Mouse (Mus musculus) neural tube, embryonic 12.5 days (tissue): ENCODE results near the gene Bcl7c. TPM values are rescaled to one million over a fixed set of nuclear protein-coding genes. Genes with fewer than 3 reads are reported as not detected.

Experiments
- ATAC-seq: fragments of 200-750 bp; cut with Nextera tagmentation; 2 replicates; pipeline ENCODE4 v1.8.0; 2017; ENCODE audit warnings: low read depth, mild to moderate bottlenecking, moderate TSS enrichment, moderate library complexity; ENCODE audit not compliant: low FRiP score
- H3K27ac ChIP-seq: fragments of 300-500 bp; sonication (generic); 2 replicates; pipeline ENCODE4 v1.5.1; 2016
- H3K27me3 ChIP-seq: fragments of 300-500 bp; sonication (generic); replicated peaks from 2 replicates; pipeline ENCODE4 v1.6.1; 2016; ENCODE audit warnings: mild to moderate bottlenecking
- H3K36me3 ChIP-seq: fragments of 300-500 bp; sonication (generic); 2 replicates; pipeline ENCODE4 v1.6.1; 2016; ENCODE audit warnings: mild to moderate bottlenecking
- H3K4me1 ChIP-seq: fragments of 300-500 bp; sonication (generic); 2 replicates; pipeline ENCODE4 v1.6.1; 2016
- H3K4me2 ChIP-seq: fragments of 300-500 bp; sonication (generic); replicated peaks from 2 replicates; pipeline ENCODE4 v1.6.1; 2016; ENCODE audit warnings: mild to moderate bottlenecking
- H3K4me3 ChIP-seq: fragments of 300-500 bp; sonication (generic); 2 replicates; pipeline ENCODE4 v1.5.1; 2016
- H3K9ac ChIP-seq: fragments of 300-500 bp; sonication (generic); 2 replicates; pipeline ENCODE4 v1.6.1; 2016; ENCODE audit warnings: mild to moderate bottlenecking
- H3K9me3 ChIP-seq: fragments of 300-500 bp; sonication (generic); 2 replicates; pipeline ENCODE4 v1.6.1; 2016; ENCODE audit warnings: mild to moderate bottlenecking
- WGBS: fragments of 180-500 bp; shearing (Covaris S2); methylation state at CpG from one replicate; pipeline ENCODE4 v1.1.7; 2016; 5-methylcytosine and 5-hydroxymethylcytosine counted together
- polyA plus RNA-seq: library from polyadenylated mRNA; unstranded; fragments of >200 nt; fragmentation: Nextera tagmentation; extraction: Ambion mirVana; gene quantifications from 2 replicates; pipeline ENCODE4 v1.2.1, GENCODE M21; 2016

The Bcl7c gene
- polyA plus RNA-seq, 1 experiment from 2014 or later: 71.1 TPM

DNA sequence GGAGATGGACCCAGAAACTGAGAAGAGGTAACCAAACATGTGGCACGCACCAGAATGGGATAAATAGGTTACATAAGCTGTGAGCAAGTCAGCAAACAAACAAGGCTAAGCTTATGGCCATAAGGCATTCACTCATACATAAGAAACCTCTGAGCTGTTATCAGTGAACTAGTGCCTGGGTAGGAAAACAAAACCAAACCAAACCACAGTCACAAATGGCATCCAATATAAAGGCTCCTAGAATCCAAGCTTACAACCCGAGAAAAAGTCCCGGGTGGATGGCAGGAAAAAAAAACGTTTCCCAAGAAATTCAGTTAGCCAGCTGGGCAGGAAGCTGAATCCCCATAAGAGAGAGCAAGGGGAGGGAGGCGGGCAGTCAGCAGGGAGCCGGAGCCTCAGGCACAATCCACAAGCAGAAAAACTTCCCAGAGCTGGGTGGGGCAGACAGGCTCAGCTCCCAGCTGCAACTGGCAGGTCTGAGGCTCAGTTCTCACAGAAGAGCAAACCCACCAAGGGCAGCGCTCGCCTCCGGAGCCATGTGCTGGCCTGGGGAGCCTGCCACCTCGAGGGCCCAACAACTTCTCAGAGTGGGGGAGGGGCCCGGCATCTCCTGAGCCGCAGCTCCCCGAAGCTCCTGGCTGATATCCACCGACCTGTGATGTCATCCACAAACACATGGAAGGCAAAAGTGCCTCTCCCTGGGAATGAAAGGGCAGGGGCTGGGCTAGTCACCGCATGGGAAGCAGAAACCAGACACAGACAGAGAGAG lies 17.3 kb downstream of the Bcl7c start:
- Histone ChIP-seq H3K4me1 (peaks cover 7% of the 10 kb centered on the region), H3K27ac (no peak overlapping the region), H3K4me2 (peak overlapping the region; percentile 54), H3K4me3 (peak overlapping the region; percentile 19; the same call in 1 of the 2 replicates), H3K9me3 (no peaks in the 10 kb centered on the region), H3K36me3 (no peaks in the 10 kb centered on the region), H3K9ac (peak overlapping the region; percentile 42; the same call in 1 of the 2 replicates), H3K27me3 (no peaks in the 10 kb centered on the region)
- ATAC-seq: peak; percentile 56; the same call in 1 of the 2 replicates
- WGBS: 3% methylated on average over 15 of the region's 15 CpGs

DNA sequence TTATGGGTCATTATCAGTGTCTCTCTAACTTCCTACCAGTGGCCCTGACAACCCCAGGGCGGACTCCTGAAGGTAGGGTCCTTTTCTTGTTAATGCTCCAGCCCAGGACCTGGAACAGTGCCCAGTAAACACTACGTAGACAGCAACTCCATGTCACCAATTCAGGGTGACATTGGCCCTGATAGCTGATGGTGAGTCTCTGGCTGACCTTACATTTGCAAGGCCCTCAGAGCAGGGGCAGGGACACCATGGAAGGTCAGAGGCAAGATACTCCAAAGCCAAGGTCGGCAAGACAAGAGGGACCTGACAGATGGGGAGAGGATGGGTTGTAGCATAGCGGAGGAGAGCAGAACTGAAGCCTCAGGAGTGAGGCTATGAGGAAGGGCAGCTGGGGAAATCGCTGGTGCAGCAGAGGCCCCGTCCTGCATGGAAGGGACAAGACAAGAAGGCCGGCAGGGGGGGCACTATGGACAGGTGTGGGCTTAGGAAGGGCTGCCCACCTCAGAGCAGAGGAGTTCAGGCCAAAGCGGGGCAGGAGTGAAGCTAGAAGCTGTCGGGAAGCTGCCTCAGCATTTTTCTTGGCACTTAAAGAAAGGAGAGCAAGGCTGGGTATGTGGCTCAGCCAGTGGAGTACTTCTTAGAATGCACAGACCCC lies 19.0 kb downstream of the Bcl7c start:
- H3K27me3 ChIP-seq: no peaks in the 10 kb centered on the region
- no peak for ATAC-seq
- no peak overlapping the region for H3K27ac ChIP-seq
- no peak overlapping the region for H3K4me2 ChIP-seq
- no peaks in the 10 kb centered on the region for H3K36me3 ChIP-seq
- no peaks in the 10 kb centered on the region for H3K9me3 ChIP-seq
- 78% methylated on average over 9 of the region's 9 CpGs for WGBS
- H3K4me3 ChIP-seq: no peak overlapping the region
- H3K4me1 ChIP-seq: peaks cover 7% of the 10 kb centered on the region
- H3K9ac ChIP-seq: no peak overlapping the region

DNA sequence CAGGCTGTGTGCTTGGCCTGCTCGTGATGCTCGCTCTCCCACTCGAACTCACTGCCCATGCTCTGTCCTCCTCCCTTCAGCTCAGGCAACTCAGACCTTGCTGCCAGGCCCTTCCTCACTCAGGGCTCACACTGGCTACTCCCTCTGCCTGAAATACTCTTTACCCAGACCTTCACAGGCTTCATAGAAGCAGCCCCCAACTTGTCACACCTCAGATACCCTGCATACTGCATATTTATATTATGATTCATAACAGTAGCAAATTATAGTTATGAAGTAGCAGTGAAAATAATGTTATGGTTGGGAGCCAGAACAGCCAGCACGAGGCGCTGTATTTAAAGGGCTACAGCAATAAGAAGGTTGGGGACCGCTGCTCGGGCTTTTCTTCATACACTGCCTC lies 19.8 kb downstream of the Bcl7c start:
- Histone ChIP-seq H3K9ac (no peak overlapping the region), H3K27ac (no peak overlapping the region), H3K4me1 (peaks cover 7% of the 10 kb centered on the region), H3K36me3 (no peaks in the 10 kb centered on the region), H3K4me2 (no peak overlapping the region), H3K27me3 (no peaks in the 10 kb centered on the region), H3K4me3 (no peak overlapping the region), H3K9me3 (no peaks in the 10 kb centered on the region)
- no peak for ATAC-seq
- 81% methylated on average over 7 of the region's 7 CpGs for WGBS

DNA sequence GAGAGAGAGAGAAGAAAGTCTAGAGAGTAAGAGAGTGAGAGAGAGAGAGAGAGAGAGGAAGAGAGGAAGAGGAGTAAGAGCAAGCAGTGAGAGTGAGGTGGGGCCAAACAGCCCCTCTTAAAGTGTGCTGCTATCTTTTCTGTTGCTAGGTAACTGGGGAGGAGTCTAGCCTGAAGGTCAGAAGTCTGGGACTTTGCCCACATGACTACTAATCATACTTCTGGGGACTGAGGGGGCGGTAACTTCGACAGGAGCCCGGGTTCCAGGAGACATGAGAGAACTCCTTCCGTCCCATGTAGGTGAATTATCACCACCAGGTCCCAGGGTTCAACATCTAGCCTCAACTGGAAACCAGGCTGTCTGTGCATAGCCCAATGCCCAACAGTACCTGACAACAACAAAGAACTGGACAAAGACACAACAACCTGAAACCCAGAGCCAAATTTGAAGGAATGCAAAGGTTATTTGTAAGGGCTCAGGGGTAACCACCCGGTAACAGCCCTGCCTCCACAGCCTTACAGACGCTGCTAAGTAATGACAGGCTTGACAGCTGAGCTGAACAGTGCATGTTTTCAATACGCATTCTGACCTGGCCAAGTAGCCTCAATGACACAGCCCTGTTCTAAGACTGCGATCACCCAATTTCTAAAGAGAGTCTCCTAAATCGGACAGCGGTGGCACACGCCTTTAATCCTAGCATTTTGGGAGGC lies 21.8 kb downstream of the Bcl7c start:
- Histone ChIP-seq H3K36me3 (no peaks in the 10 kb centered on the region), H3K9me3 (no peaks in the 10 kb centered on the region), H3K9ac (no peak overlapping the region), H3K4me1 (peaks cover 7% of the 10 kb centered on the region), H3K27me3 (no peaks in the 10 kb centered on the region), H3K4me3 (no peak overlapping the region), H3K27ac (no peak overlapping the region), H3K4me2 (no peak overlapping the region)
- 80% methylated on average over 11 of the region's 11 CpGs for WGBS
- ATAC-seq: no peak

- Histone ChIP-seq H3K9ac (no peak overlapping the region), H3K27ac (no peak overlapping the region), H3K4me3 (no peak overlapping the region), H3K9me3 (no peaks in the 10 kb centered on the region), H3K36me3 (no peaks in the 10 kb centered on the region), H3K4me1 (no peaks in the 10 kb centered on the region), H3K27me3 (no peaks in the 10 kb centered on the region), H3K4me2 (no peak overlapping the region)
- 69% methylated on average over 14 of the region's 14 CpGs for WGBS
- ATAC-seq: no peak
Measured at GRCm38 (mm10) chr7:127685304-127686018, 23.3 kb downstream of the Bcl7c start.

DNA sequence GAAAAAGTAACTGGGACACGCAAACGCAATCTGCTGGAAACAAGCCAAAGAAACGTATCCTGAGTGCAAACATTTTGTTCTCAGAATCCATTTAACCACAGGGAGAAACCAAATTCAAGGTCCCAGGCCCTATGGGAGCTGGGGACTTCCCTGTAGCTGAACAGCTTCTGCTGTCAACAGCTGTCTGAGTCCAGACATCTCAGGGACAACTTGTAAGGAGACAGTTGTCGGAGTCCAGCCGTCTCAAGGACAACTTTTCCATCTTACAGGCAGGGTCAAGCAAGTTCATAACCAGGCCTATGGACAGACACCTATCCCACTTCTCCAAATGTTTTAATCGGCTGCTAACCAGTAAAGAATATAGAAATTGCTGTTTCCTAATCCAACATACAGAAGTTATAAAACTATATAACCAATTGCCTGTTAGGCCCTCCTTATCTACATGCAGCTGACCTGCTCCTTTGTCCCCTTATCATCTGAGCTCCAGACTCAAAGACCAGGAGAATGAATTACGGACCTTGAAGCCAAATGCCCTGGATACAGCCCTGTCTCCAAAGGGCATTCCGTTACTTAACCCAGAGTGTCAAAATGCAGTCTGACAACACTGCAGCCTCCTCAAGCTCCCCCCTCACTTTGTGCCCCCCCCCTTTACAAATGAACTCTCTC lies 26.7 kb downstream of the Bcl7c start:
- WGBS: 90% methylated on average over 8 of the region's 8 CpGs
- H3K4me1 ChIP-seq: no peaks in the 10 kb centered on the region
- H3K27me3 ChIP-seq: no peaks in the 10 kb centered on the region
- H3K4me2 ChIP-seq: no peak overlapping the region
- no peak overlapping the region for H3K9ac ChIP-seq
- no peaks in the 10 kb centered on the region for H3K9me3 ChIP-seq
- H3K36me3 ChIP-seq: no peaks in the 10 kb centered on the region
- no peak overlapping the region for H3K27ac ChIP-seq
- no peak for ATAC-seq
- H3K4me3 ChIP-seq: no peak overlapping the region

GRCm38 (mm10) chr7:127680541-127680940 lies 28.2 kb downstream of the Bcl7c start:
- no peaks in the 10 kb centered on the region for H3K36me3 ChIP-seq
- H3K27me3 ChIP-seq: no peaks in the 10 kb centered on the region
- H3K27ac ChIP-seq: no peak overlapping the region
- no peak overlapping the region for H3K4me3 ChIP-seq
- H3K9me3 ChIP-seq: no peaks in the 10 kb centered on the region
- no peak overlapping the region for H3K9ac ChIP-seq
- H3K4me2 ChIP-seq: no peak overlapping the region
- H3K4me1 ChIP-seq: no peaks in the 10 kb centered on the region
- no peak for ATAC-seq
- WGBS: 91% methylated on average over 13 of the region's 13 CpGs

- H3K4me2 ChIP-seq: no peak overlapping the region
- H3K9me3 ChIP-seq: no peaks in the 10 kb centered on the region
- WGBS: 64% methylated on average over 2 of the region's 2 CpGs
- no peaks in the 10 kb centered on the region for H3K27me3 ChIP-seq
- H3K36me3 ChIP-seq: no peaks in the 10 kb centered on the region
- no peak for ATAC-seq
- no peak overlapping the region for H3K4me3 ChIP-seq
- no peak overlapping the region for H3K27ac ChIP-seq
- no peak overlapping the region for H3K9ac ChIP-seq
- no peaks in the 10 kb centered on the region for H3K4me1 ChIP-seq
Measured at GRCm38 (mm10) chr7:127678811-127679210, 29.9 kb downstream of the Bcl7c start.

GRCm38 (mm10) chr7:127677609-127678008 lies 31.1 kb downstream of the Bcl7c start:
- Histone ChIP-seq H3K4me3 (no peak overlapping the region), H3K4me2 (no peak overlapping the region), H3K27ac (no peak overlapping the region), H3K27me3 (no peaks in the 10 kb centered on the region), H3K9me3 (no peaks in the 10 kb centered on the region), H3K36me3 (no peaks in the 10 kb centered on the region), H3K9ac (no peak overlapping the region), H3K4me1 (no peaks in the 10 kb centered on the region)
- ATAC-seq: no peak
- WGBS: 92% methylated on average over 4 of the region's 4 CpGs

DNA sequence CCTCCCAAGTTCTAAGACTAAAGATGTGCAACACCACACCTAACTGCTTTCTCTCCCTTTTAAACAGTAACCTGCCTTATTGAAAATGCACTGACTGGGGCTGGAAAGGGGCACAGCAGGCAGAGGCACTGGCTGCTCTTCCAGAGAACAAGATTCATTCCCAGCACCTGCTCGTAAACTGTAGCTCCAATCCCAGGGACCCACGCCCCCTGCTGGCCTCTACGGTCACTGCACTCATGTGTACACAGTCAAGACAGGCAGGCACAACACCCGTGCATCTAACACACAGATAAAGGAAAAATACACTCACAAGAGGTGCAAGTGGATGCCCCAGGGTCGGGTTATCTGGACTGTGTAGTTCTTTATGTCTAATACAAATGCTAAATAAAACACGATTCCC lies 31.7 kb downstream of the Bcl7c start:
- H3K4me3 ChIP-seq: no peak overlapping the region
- H3K36me3 ChIP-seq: no peaks in the 10 kb centered on the region
- H3K9me3 ChIP-seq: no peaks in the 10 kb centered on the region
- 71% methylated on average over 6 of the region's 6 CpGs for WGBS
- no peaks in the 10 kb centered on the region for H3K4me1 ChIP-seq
- H3K9ac ChIP-seq: no peak overlapping the region
- ATAC-seq: no peak
- no peaks in the 10 kb centered on the region for H3K27me3 ChIP-seq
- no peak overlapping the region for H3K4me2 ChIP-seq
- H3K27ac ChIP-seq: no peak overlapping the region

- Histone ChIP-seq H3K9me3 (no peaks in the 10 kb centered on the region), H3K4me1 (no peaks in the 10 kb centered on the region), H3K4me2 (no peak overlapping the region), H3K4me3 (no peak overlapping the region), H3K36me3 (no peaks in the 10 kb centered on the region), H3K27me3 (no peaks in the 10 kb centered on the region), H3K9ac (no peak overlapping the region; the same call in 1 of the 2 replicates), H3K27ac (no peak overlapping the region)
- WGBS: 86% methylated on average over 9 of the region's 9 CpGs
- 0 out of 2 replicates have a peak, but pooled peaks have one; percentile 33 for ATAC-seq
Measured at GRCm38 (mm10) chr7:127675391-127675811, 33.3 kb downstream of the Bcl7c start.
